Mouse (Mus musculus): ENCODE measurements at regions not wholly inside any gene's neighbourhood (a gene's known extent, or its start where the extent isn't known, plus 50 kb on each side); places are given as distances from the start of the nearest gene placed in this dataset.
A peak's percentile ranks its signal among the peaks of the same experiment; 100 is the strongest.

GRCm38 (mm10) chr12:12708954-12709523 lies 232.7 kb downstream of the Mycn start:
- DNase-seq (ENCODE audit: low spot score in 2 of 2) = no peak

GRCm38 (mm10) chr12:12706326-12706920 lies 235.3 kb downstream of the Mycn start:
- no peak for DNase-seq (ENCODE audit: low spot score in 2 of 2)

- DNase-seq (ENCODE audit: low spot score in 2 of 2) = no peak
Measured at GRCm38 (mm10) chr12:12701735-12702134, 240.0 kb downstream of the Mycn start.

- DNase-seq (ENCODE audit: low spot score in 2 of 2) = no peak
Measured at GRCm38 (mm10) chr12:12701060-12701667, 240.6 kb downstream of the Mycn start.

DNA sequence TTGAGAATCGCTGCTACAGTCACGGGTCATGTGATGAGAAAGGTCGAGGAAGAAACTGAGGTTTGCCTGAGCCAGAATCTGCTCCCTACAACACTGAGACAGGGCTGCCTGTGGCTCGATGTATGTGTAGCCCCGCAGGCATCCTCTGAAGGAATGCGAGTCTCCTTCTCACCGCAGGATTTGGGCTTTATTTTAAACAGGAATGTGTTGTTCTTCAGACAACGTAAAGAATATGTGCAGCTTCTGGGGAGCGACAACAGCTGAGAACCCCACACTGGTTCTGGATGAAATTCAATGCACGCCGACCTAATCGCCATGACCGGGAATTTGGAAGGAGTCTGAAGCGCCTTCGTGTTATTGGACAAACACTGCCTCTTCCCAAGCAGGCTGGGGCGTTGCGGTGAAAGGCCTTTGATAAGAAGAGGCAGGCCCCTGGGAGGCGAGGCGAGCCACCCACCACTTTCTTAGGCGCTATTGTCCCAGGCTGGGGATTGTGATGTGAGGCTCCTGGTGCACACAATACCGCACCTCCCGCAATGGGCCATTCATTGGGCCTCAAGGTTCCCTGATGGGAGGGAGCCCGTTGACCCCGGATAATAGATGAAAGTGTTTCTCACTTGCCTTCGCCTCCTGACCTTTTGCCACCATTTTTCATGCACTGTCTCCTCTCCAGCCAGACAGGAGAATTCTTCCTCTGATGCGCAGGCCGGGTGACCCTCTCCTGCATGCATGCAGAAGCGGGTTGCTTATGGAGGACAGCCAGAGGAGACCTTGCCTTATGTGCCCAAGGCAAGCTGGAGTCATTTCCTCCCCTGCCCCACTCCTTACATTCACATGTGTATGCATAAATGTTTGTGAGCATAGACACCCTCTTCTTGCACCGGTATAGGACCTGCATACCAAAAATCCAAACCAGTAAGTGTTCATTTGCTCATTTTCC lies 247.6 kb downstream of the Mycn start:
- DNase-seq (ENCODE audit: low spot score in 2 of 2) = no peak

GRCm38 (mm10) chr12:12687376-12687775 lies 254.3 kb downstream of the Mycn start:
- no peak for DNase-seq (ENCODE audit: low spot score in 2 of 2)

DNA sequence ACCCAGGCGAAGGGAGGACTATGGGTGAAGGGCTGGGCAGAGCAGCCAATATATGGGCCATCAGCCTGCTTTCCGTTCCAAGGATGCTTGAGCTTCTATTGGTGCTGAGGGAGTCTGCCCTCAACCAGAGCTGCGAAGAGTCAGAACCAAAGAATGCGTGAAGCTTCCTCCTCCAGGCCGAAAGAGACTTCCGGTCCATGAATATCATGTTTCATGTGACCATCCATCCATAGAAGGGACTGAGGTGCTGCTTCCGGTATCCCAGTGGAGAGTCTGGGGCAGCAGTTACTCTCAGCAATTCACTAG lies 256.5 kb downstream of the Mycn start:
- DNase-seq (ENCODE audit: low spot score in 2 of 2) = no peak

DNA sequence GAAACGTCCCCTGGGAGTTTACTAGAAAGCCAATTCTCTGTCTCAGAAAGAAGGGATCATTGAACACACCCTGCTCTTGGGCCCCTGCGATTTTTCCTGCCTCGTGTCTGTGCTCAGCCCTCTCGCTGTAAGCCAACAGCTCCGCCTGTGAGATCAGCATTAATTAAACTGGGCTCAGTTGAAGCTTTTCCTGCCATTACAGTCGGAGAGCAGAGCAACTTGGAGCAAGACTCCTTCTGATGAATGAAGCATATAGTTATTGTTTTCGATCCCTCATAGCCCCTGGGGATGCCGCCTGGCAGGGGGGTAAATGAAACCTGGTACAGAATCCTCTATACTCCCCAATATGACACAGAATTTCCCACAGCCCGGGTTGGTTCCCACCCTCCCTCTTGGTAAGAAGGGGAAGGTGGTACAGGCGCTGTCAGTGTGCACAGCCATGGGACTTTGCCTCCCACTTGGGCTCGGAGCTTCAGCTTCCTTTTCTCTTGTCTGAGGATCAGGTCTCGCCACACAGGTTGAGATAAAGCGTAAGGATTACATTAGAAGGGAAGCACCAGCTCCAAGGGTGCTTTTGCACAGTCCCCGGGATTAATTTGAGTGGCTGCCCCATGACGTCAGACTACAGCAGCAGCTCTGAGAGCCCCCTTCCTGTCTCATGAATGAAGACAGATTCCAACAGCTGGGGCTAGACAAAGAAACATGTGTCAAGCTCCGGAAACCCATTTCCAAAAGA lies 257.1 kb downstream of the Mycn start:
- DNase-seq (ENCODE audit: low spot score in 2 of 2) = no peak

GRCm38 (mm10) chr12:12683733-12684470 lies 257.8 kb downstream of the Mycn start:
- DNase-seq (ENCODE audit: low spot score in 2 of 2) = no peak

- DNase-seq (ENCODE audit: low spot score in 2 of 2) = no peak
Measured at GRCm38 (mm10) chr12:12681101-12681500, 260.6 kb downstream of the Mycn start.

- DNase-seq (ENCODE audit: low spot score in 2 of 2) = no peak
Measured at GRCm38 (mm10) chr12:12680371-12680921, 261.3 kb downstream of the Mycn start.

GRCm38 (mm10) chr12:12676676-12677075 lies 265.0 kb downstream of the Mycn start:
- DNase-seq (ENCODE audit: low spot score in 2 of 2) = no peak

GRCm38 (mm10) chr12:12669931-12670330 lies 271.8 kb downstream of the Mycn start:
- DNase-seq (ENCODE audit: low spot score in 2 of 2) = peak in 1 of 2 experiments; percentile 2

GRCm38 (mm10) chr12:12668919-12669318 lies 272.8 kb downstream of the Mycn start:
- no peak for DNase-seq (ENCODE audit: low spot score in 2 of 2)

DNA sequence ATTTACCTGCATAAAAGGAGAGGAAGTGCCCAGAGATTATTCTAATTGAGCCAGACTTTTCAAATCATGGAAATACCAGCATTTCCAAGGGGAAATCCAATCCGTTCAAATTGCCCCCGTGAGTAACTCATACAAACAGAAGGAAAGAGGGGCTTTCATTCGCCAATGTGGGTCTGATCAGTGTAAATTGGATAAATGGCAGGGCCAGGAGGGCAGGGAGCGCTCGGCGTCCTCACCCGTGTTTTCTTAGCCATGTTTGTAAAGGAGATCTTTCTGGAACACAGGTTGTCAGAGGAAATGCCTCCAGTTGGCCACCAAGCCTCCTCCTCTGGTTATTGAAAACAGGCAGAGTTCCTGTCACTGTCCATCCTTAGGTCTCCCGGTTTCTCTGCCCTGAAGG lies 286.1 kb downstream of the Mycn start:
- no peak for DNase-seq (ENCODE audit: low spot score in 2 of 2)

DNA sequence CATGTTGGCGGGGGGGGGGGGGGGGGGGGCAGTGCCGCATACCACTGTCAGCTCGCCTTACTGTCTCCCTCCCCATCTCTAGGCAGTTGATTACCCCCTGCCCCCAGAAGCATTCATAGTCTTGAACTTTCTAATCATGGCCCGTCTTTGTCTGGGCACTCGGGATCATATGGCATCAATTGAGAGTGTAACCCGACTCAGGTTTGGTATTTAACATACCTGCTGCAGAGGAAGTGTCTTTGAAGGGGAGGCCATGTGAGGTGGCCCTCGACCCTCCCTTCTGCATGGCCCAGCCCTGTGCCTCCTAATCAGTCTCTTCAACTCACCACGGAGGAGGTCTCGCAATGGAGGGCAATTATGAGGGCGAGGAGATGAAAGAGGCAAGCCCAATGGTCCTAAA lies 286.5 kb downstream of the Mycn start:
- no peak for DNase-seq (ENCODE audit: low spot score in 2 of 2)

DNA sequence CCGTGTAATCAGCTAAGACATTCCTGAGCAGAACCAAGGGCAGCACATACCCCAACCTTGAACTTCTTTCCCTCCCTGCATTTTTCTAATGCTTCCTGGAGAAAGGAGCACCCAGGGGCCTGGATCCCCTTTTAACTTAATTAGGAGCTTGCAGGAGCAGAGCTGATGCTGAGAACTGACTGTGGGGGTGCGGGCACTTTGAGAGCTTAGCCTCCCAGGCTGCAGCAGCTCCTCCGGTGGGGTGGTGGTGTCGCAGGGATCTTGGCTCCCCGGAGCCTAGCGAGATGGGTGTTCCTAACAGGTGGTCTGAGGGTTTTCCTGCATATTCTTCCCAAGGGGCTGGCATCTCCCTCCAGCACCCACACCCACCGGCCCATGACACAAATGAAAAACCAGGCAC lies 289.4 kb downstream of the Mycn start:
- DNase-seq (ENCODE audit: low spot score in 2 of 2) = no peak

GRCm38 (mm10) chr12:12650309-12650708 lies 291.4 kb downstream of the Mycn start:
- DNase-seq (ENCODE audit: low spot score in 2 of 2) = no peak

GRCm38 (mm10) chr12:12647467-12647866 lies 294.2 kb downstream of the Mycn start:
- no peak for DNase-seq (ENCODE audit: low spot score in 2 of 2)

DNA sequence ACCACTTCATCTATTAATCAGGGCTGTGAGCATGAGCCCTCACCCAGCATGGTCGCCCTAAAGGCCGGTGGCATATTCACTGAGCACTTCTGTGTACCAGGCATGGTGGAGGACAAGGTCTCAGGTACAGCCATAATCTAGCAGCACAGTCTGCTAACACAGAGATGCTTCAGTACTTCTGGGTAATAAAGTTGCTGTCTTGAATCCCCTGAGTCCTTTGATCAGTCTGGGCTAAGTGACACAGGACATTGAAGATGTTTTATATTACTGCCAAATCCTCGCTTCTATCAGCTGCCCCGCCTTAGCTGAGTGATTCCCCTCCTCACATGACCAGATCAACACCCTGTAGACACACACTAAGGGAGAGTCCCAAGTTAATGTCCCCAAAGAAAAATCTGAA lies 296.5 kb downstream of the Mycn start:
- no peak for DNase-seq (ENCODE audit: low spot score in 2 of 2)
